Mouse (Mus musculus): ENCODE results near the gene Gm28048.

- no peak for TF ChIP-seq CTCF (IDR thresholded peaks at IDR 0.05; ENCODE audit: control insufficient read depth, insufficient read depth, low read length)
- no peak for TF ChIP-seq POLR2A (IDR thresholded peaks at IDR 0.05; ENCODE audit: borderline replicate concordance, control insufficient read depth, low read depth, low read length)
These were observed 176.7 kb downstream of the Gm28048 start for GRCm38 (mm10) chr11:22805171-22805570.
